Mouse (Mus musculus) telencephalon, adult 2 months (tissue): ENCODE measurements around the gene Tead2.
"Not testable (repeated sequence)": the region's sequence is repeated elsewhere in the genome, so short reads cannot be mapped to it uniquely, and the experiment has no call there.

ENCODE experiments used
- DNase-seq: peaks from one replicate; pipeline ENCODE4 v3.0.0-alpha.2; 2011; ENCODE audit warnings: low read depth, low spot score

Gene Tead2

DNA sequence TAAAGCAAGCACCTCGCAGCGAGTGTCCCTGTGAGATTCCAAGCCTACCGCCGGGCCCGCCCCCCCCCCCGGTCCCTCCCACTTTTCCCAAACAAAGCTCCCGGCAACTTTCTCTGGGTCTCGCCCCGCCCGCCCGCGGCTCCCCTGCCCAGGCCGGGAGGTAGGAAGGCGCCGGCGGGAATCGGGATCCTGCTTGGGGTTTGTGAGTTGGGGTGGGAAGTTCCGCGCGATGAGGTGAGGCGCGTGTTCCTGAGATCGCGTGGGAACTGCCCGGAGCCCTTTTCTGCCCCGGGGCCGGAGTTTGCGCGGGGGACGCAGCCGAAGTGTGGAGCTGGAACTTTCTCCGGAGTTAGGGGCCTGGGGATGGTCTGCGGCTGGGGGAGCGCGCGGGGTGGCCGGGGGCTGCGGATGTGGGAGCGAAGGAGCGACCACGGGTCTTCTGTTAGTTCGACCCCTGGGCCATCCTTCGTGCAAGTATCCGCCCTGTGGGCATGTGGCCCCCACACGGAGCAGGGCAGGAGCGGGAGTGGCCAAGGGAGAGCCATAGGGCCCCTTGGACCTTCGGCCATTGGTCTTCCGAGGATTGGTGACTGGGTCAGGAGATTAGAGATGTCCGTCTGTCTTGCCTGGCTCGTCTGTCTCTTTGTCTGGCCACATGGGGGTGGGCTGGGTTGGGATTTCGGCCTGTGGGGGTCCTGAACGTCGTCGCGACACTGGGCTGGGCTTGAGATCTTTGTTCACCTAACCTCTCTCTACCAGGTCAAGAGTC lies at the start of gene Tead2:
Gene Tead2, plus strand, starts transcription at position 81 of the 769 bp plus-strand sequence.
- no peak for DNase-seq

DNA sequence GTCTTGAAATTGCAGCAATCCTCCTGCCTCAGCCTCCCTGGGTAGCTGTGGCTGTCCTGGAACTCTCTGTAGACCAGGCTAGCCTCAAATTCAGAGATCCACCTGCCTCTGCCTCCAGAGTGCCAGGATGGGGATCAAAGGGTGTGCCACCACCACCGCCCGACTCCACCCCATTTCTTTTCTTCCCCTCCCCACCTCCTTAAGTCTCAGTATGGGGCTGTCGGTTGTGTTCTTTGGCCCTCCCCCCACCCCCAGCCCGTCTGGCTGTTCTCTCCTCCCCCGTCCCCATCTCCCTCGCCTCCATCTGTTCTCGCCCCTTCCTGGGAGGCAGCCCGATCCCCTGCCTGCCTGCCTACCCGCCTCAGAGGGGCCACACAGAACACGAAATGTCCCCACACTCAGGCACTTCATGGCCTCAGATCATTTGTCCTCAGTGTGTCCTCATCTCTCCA lies 48.6 kb upstream of the Tead2 start:
- DNase-seq: peak; percentile 71

DNA sequence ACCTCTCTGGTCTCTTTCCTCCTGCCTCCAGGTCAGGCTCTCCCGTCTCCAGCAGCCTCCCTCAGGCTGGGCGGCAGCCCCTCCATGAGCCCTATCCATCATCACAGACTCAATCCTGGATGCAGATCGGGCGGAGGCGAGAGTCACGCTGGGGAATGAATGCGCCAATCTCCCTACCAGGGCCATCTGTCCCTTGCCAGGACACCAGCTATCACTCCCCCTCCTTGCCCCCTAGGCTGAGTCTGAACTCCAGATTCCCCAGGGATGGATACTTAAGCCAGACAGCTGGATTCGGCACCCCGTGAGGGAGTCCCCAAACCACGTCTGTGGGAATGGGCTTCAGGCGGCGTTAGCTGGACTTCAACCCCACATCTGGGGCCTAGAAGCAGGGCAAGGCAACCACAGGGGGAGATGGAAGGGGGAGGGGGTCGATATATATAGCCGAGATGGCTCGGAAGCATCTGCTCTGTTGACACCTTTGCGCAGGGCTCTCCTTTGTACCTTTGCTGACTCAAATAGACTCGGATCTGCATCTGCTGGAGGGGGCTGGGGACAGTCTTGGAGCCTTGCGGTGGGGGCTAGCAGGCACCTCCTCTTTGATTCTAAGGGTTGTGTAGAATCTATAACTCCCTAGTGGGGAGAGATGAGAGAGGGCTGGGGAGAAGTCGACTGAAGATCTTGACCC lies 47.6 kb upstream of the Tead2 start:
- no peak for DNase-seq

DNA sequence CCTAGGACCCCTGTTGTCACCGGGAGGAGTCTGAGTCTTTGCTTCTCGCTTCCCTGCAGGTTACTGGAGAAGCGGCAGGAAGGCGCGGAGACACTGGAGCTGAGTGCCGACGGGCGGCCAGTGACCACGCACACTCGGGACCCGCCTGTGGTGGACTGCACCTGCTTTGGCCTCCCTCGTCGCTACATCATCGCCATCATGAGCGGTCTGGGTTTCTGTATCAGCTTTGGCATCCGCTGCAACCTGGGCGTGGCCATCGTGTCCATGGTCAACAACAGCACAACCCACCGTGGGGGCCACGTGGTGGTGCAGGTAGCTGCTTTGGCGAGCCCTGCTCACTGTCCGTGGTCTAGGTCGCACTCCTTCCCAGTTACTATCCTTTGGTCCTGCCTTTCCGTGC lies 46.9 kb upstream of the Tead2 start:
- no peak for DNase-seq

DNA sequence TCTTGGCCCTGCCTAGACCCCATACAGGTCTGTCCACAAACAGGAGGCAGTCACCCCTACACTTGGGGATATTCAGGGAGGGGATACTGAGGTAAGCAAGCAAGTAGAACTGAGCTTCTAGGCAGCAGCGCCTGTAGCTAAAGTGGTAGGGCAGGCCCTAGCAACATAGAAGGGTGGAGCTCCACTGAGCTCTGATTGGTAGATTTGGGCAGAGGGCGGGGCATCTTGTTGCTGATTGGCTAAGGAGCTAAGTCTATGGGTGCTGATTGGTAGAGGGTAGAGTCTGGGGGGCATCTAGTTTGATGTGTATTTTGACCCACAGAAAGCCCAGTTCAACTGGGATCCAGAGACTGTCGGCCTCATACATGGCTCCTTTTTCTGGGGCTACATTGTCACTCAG lies 46.1 kb upstream of the Tead2 start:
- DNase-seq: no peak

DNA sequence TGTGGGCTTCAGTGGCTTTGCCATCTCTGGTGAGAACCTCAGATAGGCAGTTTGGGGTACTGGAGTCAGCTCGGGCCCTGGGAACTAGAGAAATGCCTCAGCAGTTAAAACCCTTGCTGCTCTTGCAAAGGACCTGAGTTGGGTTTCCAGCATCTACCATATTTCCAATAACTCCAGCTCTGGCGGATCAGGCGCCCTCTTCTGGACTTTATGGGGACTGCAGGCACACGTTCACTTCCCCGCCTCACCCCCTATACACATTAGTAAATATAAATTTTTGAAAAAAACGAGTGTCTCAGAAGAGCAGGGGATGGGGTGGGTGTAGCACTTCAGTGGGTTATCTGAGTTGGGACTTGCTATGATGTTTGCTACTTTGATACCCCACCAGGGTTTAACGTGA lies 42.6 kb upstream of the Tead2 start:
- no peak for DNase-seq

DNA sequence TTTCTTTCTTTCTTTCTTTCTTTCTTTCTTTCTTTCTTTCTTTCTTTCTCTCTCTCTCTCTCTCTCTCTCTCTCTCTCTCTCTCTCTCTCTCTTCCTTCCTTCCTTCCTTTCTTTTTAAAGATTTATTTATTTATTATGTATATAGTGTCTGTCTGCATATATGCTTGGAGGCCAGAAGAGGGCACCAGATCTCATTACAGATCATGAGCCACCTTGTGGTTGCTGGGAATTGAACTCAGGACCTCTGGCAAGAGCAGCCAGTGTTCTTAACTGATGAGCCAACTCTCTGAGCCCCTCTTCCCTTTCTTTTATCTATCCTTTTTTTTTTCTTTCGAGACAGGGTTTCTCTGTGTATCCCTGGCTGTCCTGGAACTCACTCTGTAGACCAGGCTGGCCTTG lies 41.8 kb upstream of the Tead2 start:
- not testable (repeated sequence) for DNase-seq

DNA sequence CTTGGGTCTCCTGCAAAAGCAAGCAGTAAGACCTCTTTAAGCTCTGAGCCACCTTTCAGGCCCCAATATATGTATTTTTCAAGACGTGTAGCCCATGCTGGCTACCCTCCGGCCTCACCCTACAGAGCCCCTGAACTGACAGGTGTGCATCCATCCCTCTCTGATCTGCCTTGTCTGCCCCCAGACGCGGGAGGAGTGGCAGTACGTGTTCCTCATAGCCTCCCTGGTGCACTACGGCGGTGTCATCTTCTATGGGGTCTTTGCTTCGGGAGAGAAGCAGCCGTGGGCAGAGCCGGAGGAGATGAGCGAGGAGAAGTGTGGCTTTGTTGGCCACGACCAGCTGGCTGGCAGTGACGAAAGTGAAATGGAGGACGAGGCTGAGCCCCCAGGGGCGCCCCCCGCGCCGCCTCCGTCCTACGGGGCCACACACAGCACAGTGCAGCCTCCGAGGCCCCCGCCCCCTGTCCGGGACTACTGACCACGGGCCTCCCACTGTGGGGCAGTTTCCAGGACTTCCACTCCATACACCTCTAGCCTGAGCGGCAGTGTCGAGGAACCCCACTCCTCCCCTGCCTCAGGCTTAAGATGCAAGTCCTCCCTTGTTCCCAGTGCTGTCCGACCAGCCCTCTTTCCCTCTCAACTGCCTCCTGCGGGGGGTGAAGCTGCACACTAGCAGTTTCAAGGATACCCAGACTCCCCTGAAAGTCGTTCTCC lies 40.8 kb upstream of the Tead2 start:
- no peak for DNase-seq

DNA sequence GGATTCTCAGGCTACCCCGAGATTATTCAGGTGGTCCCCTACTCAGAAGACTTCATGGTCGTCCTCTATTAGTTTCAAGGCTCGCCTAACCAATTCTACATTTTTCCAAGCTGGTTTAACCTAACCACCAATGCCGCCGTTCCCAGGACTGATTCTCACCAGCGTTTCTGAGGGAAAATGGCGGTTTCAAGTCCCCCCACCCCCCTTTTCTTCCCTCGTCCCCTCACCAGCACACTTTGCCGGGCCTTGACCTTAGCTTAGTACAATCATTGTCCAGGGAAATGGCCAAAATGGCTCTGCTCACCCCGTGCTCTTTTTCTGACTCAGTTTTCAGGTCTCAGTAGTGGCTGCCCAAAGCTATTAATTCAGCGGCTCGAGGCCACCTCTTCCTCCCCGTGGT lies 40.2 kb upstream of the Tead2 start:
- no peak for DNase-seq

DNA sequence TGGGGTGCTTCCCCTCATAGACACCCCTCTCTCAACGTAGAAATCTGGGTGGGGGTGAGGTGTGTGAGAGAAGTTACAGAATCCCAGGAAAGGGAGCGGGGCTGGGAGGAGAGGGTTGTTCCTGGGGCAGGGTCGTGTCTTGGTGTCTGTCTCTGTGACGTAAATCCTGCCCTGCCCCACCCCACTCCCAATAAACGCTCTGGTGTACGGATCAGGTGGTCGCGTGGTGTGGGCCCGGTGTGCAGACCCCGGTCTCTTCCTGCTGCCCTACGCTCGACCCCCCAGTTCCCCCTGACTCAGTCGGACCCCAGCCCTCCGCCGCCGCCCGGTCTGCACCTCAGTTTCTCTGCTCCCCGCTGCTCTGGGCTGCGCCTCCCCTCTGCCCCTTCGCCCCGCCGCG lies 39.6 kb upstream of the Tead2 start:
- DNase-seq: no peak

DNA sequence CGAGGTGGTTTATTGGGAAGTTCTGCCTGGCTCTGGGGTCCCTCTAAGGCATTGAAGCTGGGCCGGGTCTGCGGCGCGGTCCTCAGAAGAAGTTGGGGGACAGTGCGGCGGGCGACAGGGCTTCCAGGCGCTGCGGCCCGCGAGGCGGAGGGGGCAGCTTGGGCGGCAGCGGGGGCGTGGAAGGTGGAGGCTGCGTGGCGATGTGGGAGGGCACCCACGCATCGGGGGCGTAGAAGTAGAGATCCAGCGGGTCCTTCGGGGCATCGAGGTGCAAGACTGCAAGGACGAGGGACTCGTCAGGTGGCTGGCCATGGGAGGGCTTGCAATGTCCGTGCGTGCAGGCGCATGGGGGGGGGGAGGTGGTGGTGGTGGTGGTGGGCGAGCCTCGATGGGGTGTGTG lies 39.2 kb upstream of the Tead2 start:
- DNase-seq: no peak

DNA sequence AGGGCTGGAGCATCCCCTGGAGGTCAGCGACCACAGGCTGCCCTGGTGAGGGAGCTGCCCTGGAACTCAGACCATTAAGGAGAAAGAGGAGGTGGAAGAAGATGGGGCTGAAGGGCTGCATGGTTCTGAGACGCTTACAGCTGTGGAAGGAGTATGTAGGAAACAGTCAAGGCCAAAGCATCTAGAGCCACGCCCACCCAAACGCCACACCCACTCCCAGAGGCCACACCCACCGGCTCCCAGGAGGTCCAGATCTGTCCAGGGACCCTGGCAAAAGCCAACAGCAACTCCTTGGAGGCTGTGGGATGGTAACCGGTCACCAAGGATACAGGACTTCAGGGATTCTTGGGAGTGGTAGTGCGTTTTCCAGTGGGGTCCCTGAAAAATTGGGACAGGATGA lies 37.0 kb upstream of the Tead2 start:
- DNase-seq: no peak

DNA sequence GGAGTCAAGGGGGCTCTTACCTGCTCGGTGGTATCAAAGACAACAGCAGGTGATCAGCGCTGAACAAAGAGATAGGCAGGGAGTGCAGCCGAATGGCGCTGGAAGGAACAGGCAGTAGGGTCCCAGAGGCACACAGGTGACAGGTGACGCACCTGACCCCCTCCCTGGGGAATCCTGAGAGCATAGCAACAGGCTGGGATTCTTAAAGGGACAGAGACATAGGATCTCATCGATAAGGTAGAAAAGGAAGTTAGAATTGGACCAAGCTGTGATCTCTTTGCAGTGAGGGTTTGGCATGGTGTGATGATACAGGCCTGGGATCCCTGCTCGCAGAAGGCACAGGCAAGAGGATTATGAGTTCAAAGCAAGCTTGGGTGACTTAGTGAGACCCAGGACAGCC lies 36.1 kb upstream of the Tead2 start, which contains the start of gene Gfy:
Gene Gfy, minus strand, starts transcription at position 101 of the 400 bp plus-strand sequence.
- DNase-seq: no peak

DNA sequence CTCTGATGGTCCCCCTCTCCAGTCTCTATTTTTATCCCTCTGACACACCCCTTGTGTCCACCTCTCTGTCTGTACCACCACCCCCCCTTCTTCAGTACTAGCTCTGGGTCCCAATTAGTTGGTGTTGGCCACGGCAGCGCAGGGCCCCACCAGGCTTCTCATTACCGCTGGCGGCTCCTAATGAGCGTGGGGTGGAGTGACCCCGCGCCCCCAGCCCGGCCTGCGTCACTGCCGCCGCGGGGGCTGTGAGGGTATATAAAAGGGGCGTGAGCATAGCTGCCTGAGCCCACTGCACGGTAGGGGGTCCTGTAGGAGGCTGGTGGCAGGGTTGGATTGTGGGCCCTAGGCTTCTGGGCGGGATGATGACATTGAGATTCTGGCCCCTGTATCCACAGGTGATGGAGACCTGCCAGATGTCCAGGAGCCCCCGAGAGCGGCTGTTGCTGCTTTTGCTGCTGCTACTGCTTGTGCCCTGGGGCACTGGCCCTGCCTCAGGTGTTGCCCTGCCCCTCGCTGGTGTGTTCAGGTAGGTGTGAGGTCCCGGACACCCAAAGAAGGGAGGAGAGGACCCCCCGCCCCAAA lies 34.6 kb upstream of the Tead2 start, which contains the start of gene Pth2:
Gene Pth2, plus strand, starts transcription at position 100 of the 582 bp plus-strand sequence.
- DNase-seq: no peak

DNA sequence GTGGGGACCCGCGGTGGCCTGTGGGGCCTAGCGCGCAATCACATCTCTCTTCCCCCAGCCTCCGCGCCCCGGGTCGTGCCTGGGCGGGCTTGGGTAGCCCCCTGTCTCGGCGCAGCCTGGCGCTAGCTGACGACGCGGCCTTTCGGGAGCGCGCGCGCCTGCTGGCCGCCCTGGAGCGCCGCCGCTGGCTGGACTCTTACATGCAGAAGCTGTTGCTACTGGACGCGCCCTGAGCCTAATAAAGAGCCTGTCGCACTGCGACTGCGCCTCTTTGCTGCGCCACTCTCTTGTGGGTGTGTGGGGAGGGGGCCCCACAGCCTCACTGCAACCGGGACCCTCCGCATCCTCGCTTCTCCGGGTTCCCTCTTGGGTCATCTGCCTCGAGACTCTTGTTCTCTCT lies 34.0 kb upstream of the Tead2 start:
- DNase-seq: no peak

DNA sequence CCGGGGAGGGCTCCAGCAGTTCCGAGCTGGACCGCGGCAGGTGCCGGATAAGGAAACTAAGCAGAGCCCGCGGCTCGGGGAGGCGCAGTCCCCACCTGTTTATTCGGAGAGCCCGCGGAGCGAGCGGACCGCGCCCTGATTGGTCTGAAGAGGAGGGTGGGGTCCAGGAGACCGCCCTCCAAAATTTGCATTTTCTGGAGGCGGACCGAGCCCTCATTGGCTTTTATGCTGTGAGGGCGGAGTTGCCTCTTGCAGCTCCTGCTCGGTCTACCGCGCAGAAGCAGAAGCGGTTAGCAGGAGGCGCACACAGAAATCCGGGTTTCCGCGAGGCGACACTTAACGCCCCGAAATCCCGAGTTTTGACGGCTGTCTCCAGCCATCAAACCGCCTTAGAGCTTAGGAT lies 33.4 kb upstream of the Tead2 start:
- peak; percentile 88 for DNase-seq

DNA sequence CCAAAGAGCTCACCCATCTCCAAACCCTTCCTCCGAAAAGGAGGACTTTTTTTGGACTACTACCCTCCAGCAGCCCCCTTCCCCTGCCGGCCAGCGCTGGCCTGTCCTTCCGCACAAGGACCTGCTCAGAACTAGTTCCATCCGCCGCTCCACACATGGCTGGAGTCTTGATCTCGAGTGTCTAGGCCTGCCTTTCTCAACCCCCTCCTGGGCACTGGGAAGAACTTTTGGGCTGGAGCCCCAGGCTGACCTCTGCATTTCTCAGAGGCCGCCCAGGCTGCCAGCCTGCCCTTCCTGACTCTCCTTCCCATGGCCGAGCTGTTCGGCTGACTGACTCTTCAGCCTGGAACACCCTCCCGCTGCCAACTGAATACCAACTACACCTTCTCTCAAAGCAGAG lies 32.9 kb upstream of the Tead2 start:
- no peak for DNase-seq

DNA sequence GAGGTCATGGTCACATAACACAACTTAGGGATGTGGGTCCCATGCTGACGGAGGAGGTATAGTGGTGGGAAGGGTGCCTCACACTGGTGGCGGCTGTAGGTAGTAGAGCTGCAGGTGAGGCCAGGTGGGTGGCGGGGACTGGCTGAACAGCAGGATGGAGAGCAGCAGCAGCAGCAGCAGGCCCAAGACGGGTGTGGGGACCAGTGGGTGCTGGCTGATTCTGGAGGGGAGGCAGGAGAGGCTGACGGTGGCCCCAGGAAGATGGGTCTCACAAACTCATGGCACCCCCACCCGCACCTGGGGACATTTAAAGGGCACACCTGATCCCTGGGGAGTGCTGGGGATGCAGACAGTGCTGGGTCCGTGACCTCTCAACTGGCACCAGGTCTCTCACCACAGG lies 31.9 kb upstream of the Tead2 start:
- DNase-seq: no peak

DNA sequence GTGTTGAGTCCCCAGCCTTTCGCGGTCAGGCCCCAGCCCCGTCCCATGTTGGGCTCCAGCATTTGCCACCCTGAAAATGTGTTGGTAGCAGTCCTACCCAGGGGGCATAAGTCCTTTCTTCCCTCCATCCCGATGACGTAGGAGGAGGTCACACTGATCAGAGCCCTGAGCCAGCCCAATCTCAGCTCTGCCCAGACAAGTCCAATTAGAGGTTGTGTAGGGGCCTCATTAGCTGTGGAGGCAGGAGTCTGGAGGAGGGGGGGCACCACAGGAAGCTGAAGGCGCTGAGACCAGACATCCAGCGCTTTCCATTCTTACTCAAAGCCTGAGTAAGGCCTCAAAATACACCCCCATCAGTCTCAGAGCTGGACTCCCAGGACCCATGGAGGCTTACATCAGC lies 29.6 kb upstream of the Tead2 start:
- DNase-seq: no peak

DNA sequence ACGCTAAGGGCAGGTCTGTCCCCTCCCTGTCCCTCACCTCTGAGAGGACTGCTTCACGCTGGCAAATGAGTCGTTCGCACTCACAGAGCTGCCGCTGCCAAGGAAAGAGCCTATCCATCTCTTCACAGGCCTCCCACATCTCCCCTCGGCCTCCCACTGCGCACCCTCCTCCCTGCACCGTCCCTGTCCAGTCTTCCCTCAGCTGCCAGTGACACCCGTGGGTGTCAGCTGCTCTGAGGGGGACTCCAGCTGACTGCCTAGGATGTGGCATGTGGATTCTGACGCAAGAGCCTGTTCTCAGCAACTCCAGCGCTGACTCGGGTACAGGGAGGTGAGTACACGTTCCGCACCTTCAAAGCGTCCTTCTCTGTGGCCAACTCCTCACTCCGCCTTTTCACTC lies 26.0 kb upstream of the Tead2 start:
- DNase-seq: no peak

DNA sequence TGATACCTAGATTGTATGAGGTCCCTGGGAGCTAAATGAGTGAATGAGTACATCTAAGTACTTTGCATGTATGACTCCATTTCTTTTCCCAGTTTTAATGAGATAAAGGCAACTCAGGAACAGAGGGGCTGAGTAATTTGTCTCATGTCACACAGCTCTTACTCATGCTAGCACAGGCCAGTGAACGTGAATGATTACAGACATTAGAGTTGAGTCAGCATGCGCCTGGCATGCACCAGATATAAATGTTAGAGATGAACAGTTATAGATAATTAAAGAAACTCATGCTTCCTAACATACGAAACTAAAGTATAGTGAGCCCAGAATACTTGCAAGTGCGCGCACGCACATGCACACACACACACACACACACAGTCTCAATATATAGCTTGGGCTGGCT lies 25.4 kb upstream of the Tead2 start:
- no peak for DNase-seq

DNA sequence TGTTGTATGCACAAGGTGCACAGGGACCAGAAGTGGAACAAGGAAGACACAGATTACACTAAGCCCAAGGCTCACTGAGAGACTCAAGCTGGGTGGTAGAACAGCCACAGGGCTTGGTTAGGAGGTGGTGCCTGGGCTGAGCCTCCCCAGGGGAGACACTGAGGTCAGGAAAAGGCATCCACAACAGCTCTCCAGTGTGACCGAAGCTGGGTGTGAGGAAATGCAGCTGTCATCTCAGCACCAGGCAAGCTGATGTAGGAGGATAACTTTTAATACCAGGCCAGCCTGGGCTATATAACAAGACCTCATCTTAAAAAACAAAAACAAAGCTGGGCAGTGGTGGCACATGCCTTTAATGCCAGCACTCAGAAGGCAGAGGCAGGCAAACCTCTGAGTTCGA lies 24.4 kb upstream of the Tead2 start:
- DNase-seq: no peak
